Mouse (Mus musculus): ENCODE results near the gene Actl7a.

Actl7a gene

GRCm38 (mm10) chr4:56757693-56758092 lies 14.5 kb downstream of the Actl7a start:
- DNase-seq (ENCODE audit: low read depth): no peak

- DNase-seq (ENCODE audit: low read depth): no peak
Measured at GRCm38 (mm10) chr4:56767861-56768284, 24.7 kb downstream of the Actl7a start.

- no peak for DNase-seq (ENCODE audit: low read depth)
Measured at GRCm38 (mm10) chr4:56768913-56769312, 25.7 kb downstream of the Actl7a start.

GRCm38 (mm10) chr4:56771065-56771464 lies 27.9 kb downstream of the Actl7a start:
- no peak for DNase-seq (ENCODE audit: low read depth)

GRCm38 (mm10) chr4:56791373-56791772 lies 48.2 kb downstream of the Actl7a start:
- DNase-seq (ENCODE audit: low read depth): no peak
